ENCODE assay signal across 12 mouse cellular contexts in genomic region chr8:44252393-44252792, GRCm38 (mm10).
"Had no signal": no experiment of that assay in that cellular context is flagged by ENCODE, and none has a peak within 500 bp of the region (broad histone marks: within the 10 kb centered on the region; RNA-seq: fewer than 3 reads in every experiment).

No protein-coding gene starts in this region.

- H3K9me3 ChIP-seq: liver, embryonic 13.5 days had no signal

- H3K36me3 ChIP-seq: liver, embryonic 13.5 days had no signal

- H3K4me3 ChIP-seq: liver, embryonic 13.5 days had no signal

- H3K27me3 ChIP-seq: liver, embryonic 13.5 days had no signal

- DNase-seq: liver, embryonic 13.5 days; lung, adult 2 months; lung, postnatal 14 days; lung, postnatal 4 days; midbrain, embryonic 14.5 days; thymus, adult 2 months; thymus, postnatal 14 days; thymus, postnatal 4 days had no signal

- ATAC-seq: inflammation-experienced regulatory T-cells, adult 6 months; intestine, embryonic 16.5 days had no signal

- H3K9ac ChIP-seq: liver, embryonic 13.5 days had no signal

- H3K27ac ChIP-seq: liver, embryonic 13.5 days; stomach, postnatal 0 days had no signal

- H3K4me2 ChIP-seq: liver, embryonic 13.5 days; midbrain, embryonic 11.5 days had no signal

- H3K4me1 ChIP-seq: liver, embryonic 13.5 days had no signal
